Mouse (Mus musculus): Measurements from ENCODE around the gene Pxdc1. TPM values are rescaled to one million over a fixed set of nuclear protein-coding genes. Genes with fewer than 3 reads are reported as not detected.

Pxdc1 gene
- total RNA-seq, 2 experiments from 2014 or later = 11.8 to 18.4 TPM

GRCm38 (mm10) chr13:34646240-34646750 lies 7.0 kb downstream of the Pxdc1 start:
- no peak for DNase-seq (ENCODE audit: low spot score in 2 of 2)
- no peak overlapping the region for H3K4me3 ChIP-seq
- TF ChIP-seq CTCF (conservative IDR thresholded peaks at IDR 0.05) = no peak

GRCm38 (mm10) chr13:34645519-34645918 lies 7.8 kb downstream of the Pxdc1 start:
- no peak for TF ChIP-seq CTCF (conservative IDR thresholded peaks at IDR 0.05)

More at GRCm38 (mm10) chr13:34646240-34646750, 7.0 kb downstream of the Pxdc1 start:
- no peak overlapping the region for H3K27ac ChIP-seq

GRCm38 (mm10) chr13:34644401-34644800 lies 8.9 kb downstream of the Pxdc1 start:
- Histone ChIP-seq H3K27ac (no peak overlapping the region), H3K4me3 (no peak overlapping the region)
- no peak for TF ChIP-seq CTCF (conservative IDR thresholded peaks at IDR 0.05)
- no peak for DNase-seq (ENCODE audit: low spot score in 2 of 2)

More at GRCm38 (mm10) chr13:34645519-34645918, 7.8 kb downstream of the Pxdc1 start:
- DNase-seq (ENCODE audit: low spot score in 2 of 2) = no peak
- Histone ChIP-seq H3K27ac (no peak overlapping the region), H3K4me3 (no peak overlapping the region)

GRCm38 (mm10) chr13:34643926-34644325 lies 9.4 kb downstream of the Pxdc1 start:
- DNase-seq (ENCODE audit: low spot score in 2 of 2) = no peak
- Histone ChIP-seq H3K4me3 (no peak overlapping the region), H3K27ac (no peak overlapping the region)
- TF ChIP-seq CTCF (conservative IDR thresholded peaks at IDR 0.05) = no peak

- peak in 1 of 2 experiments; percentile 78 for DNase-seq (ENCODE audit: low spot score in 2 of 2)
- peak; percentile 94 for TF ChIP-seq CTCF (conservative IDR thresholded peaks at IDR 0.05)
- Histone ChIP-seq H3K27ac (no peak overlapping the region), H3K4me3 (no peak overlapping the region)
These were observed 10.1 kb downstream of the Pxdc1 start for GRCm38 (mm10) chr13:34642941-34643875.

GRCm38 (mm10) chr13:34641066-34641465 lies 12.2 kb downstream of the Pxdc1 start:
- H3K27ac ChIP-seq = no peak overlapping the region
- TF ChIP-seq CTCF (conservative IDR thresholded peaks at IDR 0.05) = no peak
- H3K4me3 ChIP-seq = no peak overlapping the region
- DNase-seq (ENCODE audit: low spot score in 2 of 2) = no peak

GRCm38 (mm10) chr13:34635978-34636377 lies 17.3 kb downstream of the Pxdc1 start:
- H3K27ac ChIP-seq = no peak overlapping the region
- DNase-seq (ENCODE audit: low spot score in 2 of 2) = peak; percentile 75 to 78
- peak; percentile 93 for TF ChIP-seq CTCF (conservative IDR thresholded peaks at IDR 0.05)
- H3K4me3 ChIP-seq = no peak overlapping the region

GRCm38 (mm10) chr13:34630319-34630718 lies 23.0 kb downstream of the Pxdc1 start:
- TF ChIP-seq CTCF (conservative IDR thresholded peaks at IDR 0.05) = no peak
- DNase-seq (ENCODE audit: low spot score in 2 of 2) = no peak
- Histone ChIP-seq H3K4me3 (no peak overlapping the region), H3K27ac (no peak overlapping the region)

GRCm38 (mm10) chr13:34629741-34630140 lies 23.5 kb downstream of the Pxdc1 start:
- Histone ChIP-seq H3K4me3 (no peak overlapping the region), H3K27ac (no peak overlapping the region)
- TF ChIP-seq CTCF (conservative IDR thresholded peaks at IDR 0.05) = no peak
- DNase-seq (ENCODE audit: low spot score in 2 of 2) = no peak

- DNase-seq (ENCODE audit: low spot score in 2 of 2) = peak in 1 of 2 experiments; percentile 0
- H3K27ac ChIP-seq = no peak overlapping the region
- no peak for TF ChIP-seq CTCF (conservative IDR thresholded peaks at IDR 0.05)
- H3K4me3 ChIP-seq = no peak overlapping the region
These were observed 25.8 kb downstream of the Pxdc1 start for GRCm38 (mm10) chr13:34627446-34627845.

- Histone ChIP-seq H3K4me3 (no peak overlapping the region), H3K27ac (no peak overlapping the region)
- no peak for DNase-seq (ENCODE audit: low spot score in 2 of 2)
- no peak for TF ChIP-seq CTCF (conservative IDR thresholded peaks at IDR 0.05)
These were observed 28.9 kb downstream of the Pxdc1 start for GRCm38 (mm10) chr13:34624414-34624813.

- Histone ChIP-seq H3K27ac (no peak overlapping the region), H3K4me3 (no peak overlapping the region)
- TF ChIP-seq CTCF (conservative IDR thresholded peaks at IDR 0.05) = no peak
- DNase-seq (ENCODE audit: low spot score in 2 of 2) = no peak
These were observed 40.9 kb downstream of the Pxdc1 start for GRCm38 (mm10) chr13:34612402-34612801.

- DNase-seq (ENCODE audit: low spot score in 2 of 2) = no peak
- Histone ChIP-seq H3K27ac (no peak overlapping the region), H3K4me3 (no peak overlapping the region)
- TF ChIP-seq CTCF (conservative IDR thresholded peaks at IDR 0.05) = no peak
These were observed 43.6 kb downstream of the Pxdc1 start for GRCm38 (mm10) chr13:34609711-34610110.
